Mouse (Mus musculus) testis, adult 2 months (tissue): Measurements from ENCODE around the gene Antxr1. TPM values are rescaled to one million over a fixed set of nuclear protein-coding genes. Genes with fewer than 3 reads are reported as not detected.

ENCODE experiments used
- H3K27ac ChIP-seq: fragments of 200-500 bp; 2 replicates; pipeline ENCODE4 v1.5.1; 2012; ENCODE audit warnings: low read depth, low read length; ENCODE audit not compliant: control insufficient read depth, insufficient read depth
- H3K27me3 ChIP-seq: fragments of 200-500 bp; 2 replicates; pipeline ENCODE4 v1.6.1; 2012; ENCODE audit warnings: mild to moderate bottlenecking, low read length, moderate library complexity; ENCODE audit not compliant: control insufficient read depth, insufficient read depth
- H3K36me3 ChIP-seq: fragments of 200-500 bp; 2 replicates; pipeline ENCODE4 v1.6.1; 2012; ENCODE audit warnings: mild to moderate bottlenecking, low read length; ENCODE audit not compliant: control insufficient read depth, insufficient read depth
- H3K4me1 ChIP-seq: fragments of 200-500 bp; 2 replicates; pipeline ENCODE4 v1.6.1; 2012; ENCODE audit warnings: low read length; ENCODE audit not compliant: control insufficient read depth, insufficient read depth
- H3K4me3 ChIP-seq: fragments of 200-500 bp; 2 replicates; pipeline ENCODE4 v1.5.1; 2012; ENCODE audit warnings: low read depth, mild to moderate bottlenecking, low read length, moderate library complexity, mixed read lengths; ENCODE audit not compliant: control insufficient read depth
- CTCF ChIP-seq: fragments of 200-500 bp; IDR thresholded peaks from 2 replicates; pipeline ENCODE4 v1.5.1; 2012; ENCODE audit warnings: low read depth, mild to moderate bottlenecking, inconsistent platforms, low read length, moderate library complexity; ENCODE audit not compliant: control insufficient read depth, insufficient read depth, insufficient replicate concordance
- POLR2A ChIP-seq: fragments of 200-500 bp; IDR thresholded peaks from 2 replicates; pipeline ENCODE4 v1.6.1; 2012; ENCODE audit warnings: low read depth, mild to moderate bottlenecking, inconsistent platforms, low read length, moderate library complexity; ENCODE audit not compliant: control insufficient read depth
- polyA plus RNA-seq: library from polyadenylated mRNA; depleted of rRNA; stranded (reverse); fragments of >200 nt; gene quantifications from 2 replicates; pipeline ENCODE4 v1.2.3, GENCODE M21; 2012

Antxr1 gene
- polyA plus RNA-seq, 1 experiment: 0.62 TPM

DNA sequence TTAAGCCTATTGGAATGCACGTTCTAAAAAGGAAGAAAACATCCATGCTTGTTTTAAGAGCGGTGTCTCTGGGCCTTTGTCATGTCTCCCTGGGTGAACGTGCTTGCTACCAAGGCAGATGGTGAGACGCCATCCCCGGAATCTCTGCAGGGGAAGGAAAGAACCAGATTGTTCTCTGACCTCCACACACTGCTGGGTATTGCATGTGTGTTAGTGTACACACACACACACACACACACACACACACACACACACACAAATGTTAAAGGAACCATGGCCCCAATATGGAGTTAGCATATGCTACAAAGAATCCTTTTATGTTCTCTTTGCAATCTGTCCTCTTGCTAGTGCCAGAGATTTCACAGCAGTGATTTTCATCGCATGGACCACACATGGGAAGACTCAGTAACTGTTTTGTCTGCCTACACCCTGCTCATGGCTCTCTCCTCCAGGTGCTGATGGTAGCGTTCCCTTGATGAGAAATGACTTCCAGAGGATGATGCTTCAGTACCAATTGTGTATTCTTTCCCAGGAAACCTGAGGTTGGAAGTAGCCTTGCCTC is 177.5 kb downstream of the Antxr1 start:
- Histone ChIP-seq H3K4me3 (no peak overlapping the region), H3K27ac (no peak overlapping the region), H3K4me1 (no peaks in the 10 kb centered on the region), H3K36me3 (no peaks in the 10 kb centered on the region), H3K27me3 (no peaks in the 10 kb centered on the region)
- TF ChIP-seq POLR2A: no peak
- TF ChIP-seq CTCF: no peak

DNA sequence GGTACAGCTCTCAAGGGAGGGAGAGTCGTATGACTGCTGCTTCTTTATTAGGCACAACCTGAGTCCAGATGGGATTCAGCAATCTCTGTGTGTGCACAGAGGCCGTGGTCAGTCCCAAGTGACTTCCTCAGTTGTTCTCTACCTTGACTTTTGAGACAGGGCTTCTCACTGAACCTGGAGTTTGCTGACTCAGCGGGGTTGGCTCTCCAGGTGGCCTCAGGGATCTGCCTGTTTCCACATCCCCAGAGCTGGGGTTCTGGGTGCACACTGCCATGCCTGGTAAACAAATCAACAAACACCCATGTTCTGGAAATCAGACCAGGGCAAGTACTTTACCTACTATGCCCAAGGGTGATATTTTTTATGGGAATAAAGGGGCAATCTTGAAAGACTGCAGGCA is 181.8 kb downstream of the Antxr1 start:
- TF ChIP-seq POLR2A (no peak), CTCF (no peak)
- H3K4me3 ChIP-seq: no peak overlapping the region

DNA sequence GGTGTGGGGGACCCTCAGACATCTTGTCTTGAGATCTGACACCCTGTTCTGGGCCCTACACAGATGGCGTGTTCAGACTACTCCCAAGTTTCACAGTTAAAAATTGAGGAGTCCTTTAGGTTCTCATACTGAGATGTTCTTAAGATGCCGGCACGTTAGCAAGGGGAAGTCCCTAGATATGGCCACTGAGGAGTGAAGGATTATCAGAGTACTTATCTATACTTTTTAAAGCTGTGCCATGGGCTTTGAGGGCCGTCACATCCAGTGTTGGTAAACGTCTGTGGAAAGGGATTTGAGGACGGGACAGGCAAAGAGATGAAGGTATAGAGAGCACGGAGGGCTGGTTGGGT is 182.4 kb downstream of the Antxr1 start:
- Histone ChIP-seq H3K27ac (no peak overlapping the region), H3K4me3 (no peak overlapping the region)
- TF ChIP-seq POLR2A: no peak
- TF ChIP-seq CTCF: no peak

More for the DNA sequence above, 181.8 kb downstream of the Antxr1 start:
- Histone ChIP-seq H3K4me1 (peaks cover 2% of the 10 kb centered on the region; the same call in 1 of the 2 replicates), H3K27me3 (no peaks in the 10 kb centered on the region), H3K27ac (no peak overlapping the region), H3K36me3 (no peaks in the 10 kb centered on the region)

DNA sequence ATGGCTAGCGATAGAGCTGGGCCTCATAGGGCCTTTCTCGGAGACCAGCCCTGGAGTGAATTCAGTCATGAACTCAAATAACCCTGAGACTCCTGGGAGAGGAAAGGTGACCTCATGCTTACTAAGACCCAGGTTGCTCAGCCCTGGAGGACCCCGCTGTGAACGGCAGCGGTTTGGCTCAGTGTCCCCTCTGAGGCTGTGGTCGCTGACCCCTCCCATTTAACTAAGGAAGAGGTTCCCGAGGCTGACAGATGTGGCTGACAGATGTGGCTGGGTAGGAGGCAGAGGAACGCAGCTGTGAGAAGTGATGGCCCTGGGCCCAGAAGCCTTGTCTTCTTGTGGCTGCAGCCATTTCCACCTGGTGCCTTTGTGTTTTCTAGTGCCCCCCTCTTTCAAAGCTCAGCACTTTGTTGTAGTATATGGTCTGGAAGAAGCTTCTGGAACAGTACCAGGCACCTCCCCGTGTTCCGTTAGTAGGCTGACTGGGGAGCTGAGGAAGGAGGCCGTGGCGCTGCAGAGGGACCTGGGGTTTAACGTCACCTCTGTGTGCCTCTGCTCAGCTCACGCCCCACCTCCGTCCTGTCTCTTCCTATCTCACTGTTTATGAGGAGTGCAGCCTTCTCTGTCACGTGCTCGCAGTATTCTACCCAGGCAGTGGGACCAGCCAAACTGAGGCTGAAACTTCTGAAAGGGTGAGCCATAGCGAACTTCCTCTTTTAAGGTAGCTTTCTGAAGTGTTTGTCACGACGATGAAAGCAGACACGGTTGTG is 183.0 kb downstream of the Antxr1 start:
- H3K36me3 ChIP-seq: no peaks in the 10 kb centered on the region
- no peaks in the 10 kb centered on the region for H3K27me3 ChIP-seq
- no peak overlapping the region for H3K4me3 ChIP-seq
- H3K4me1 ChIP-seq: peaks cover 2% of the 10 kb centered on the region; the same call in 1 of the 2 replicates
- no peak overlapping the region for H3K27ac ChIP-seq
- TF ChIP-seq CTCF: no peak
- TF ChIP-seq POLR2A: no peak

More for the DNA sequence above, 182.4 kb downstream of the Antxr1 start:
- Histone ChIP-seq H3K36me3 (no peaks in the 10 kb centered on the region), H3K27me3 (no peaks in the 10 kb centered on the region), H3K4me1 (peaks cover 2% of the 10 kb centered on the region; the same call in 1 of the 2 replicates)

DNA sequence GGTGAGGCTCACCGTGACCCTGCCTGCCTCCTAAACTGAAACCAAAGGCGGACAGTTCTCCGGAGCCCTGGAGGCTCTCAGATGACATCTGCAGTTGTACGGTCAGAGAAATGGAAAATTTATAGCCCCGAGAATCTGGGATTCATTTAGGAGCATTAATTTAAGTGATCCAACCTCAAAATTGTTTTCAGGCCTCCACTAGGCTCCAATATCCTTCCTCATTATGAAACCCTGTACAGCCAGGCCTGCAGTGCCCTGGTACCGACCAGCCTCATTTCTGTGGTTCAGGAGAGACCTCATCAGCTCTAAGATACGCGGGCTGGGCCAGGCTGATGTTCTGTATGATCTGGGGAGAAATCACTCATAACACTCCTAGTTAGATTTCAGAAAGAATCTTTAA is 184.2 kb downstream of the Antxr1 start:
- Histone ChIP-seq H3K36me3 (no peaks in the 10 kb centered on the region), H3K4me1 (peaks cover 2% of the 10 kb centered on the region; the same call in 1 of the 2 replicates), H3K27ac (no peak overlapping the region), H3K4me3 (no peak overlapping the region), H3K27me3 (no peaks in the 10 kb centered on the region)
- no peak for TF ChIP-seq CTCF
- TF ChIP-seq POLR2A: no peak

DNA sequence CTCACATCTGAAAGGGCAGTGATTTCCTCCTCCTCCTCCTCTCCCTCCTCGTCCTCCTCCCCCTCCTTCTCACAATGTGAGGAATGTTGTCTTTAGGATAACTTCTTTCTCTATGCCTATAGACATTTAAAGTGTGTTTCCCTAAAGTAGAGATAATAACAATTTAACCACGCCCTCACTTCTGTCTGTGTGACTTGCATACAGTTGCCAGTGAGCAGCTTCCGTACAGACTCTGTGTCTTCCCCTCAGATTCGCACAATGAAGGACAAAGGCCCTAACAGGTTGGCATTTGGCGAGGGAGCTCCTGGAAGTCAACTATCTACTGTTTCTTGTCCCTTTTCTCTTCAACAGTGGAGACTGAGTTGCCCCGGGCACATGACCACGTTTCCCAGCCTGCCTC is 185.2 kb downstream of the Antxr1 start:
- Histone ChIP-seq H3K4me3 (no peak overlapping the region), H3K36me3 (no peaks in the 10 kb centered on the region), H3K27me3 (no peaks in the 10 kb centered on the region), H3K4me1 (peaks cover 2% of the 10 kb centered on the region; the same call in 1 of the 2 replicates), H3K27ac (no peak overlapping the region)
- no peak for TF ChIP-seq CTCF
- TF ChIP-seq POLR2A: no peak

DNA sequence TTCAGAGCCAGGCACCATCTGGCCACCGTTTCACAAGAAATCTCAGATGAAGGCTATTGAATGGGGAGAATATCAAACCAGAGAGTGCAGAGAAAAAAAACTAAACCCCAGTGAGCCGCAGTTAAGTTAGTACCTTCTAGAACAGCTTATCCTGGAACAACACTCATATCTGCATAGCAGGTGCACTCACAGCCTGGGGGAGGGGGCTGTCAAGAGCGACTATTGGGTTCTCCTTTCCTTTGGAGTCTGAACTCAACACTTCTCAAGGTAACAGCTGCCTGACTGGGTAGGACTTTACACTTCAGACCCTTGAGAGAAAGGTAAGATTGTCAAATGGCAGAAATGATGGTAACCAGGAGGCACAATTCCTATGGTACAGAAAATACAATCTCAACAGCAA is 187.7 kb downstream of the Antxr1 start:
- H3K4me3 ChIP-seq: no peak overlapping the region

More for the DNA sequence above, 187.7 kb downstream of the Antxr1 start:
- TF ChIP-seq CTCF (no peak), POLR2A (no peak)
- Histone ChIP-seq H3K36me3 (no peaks in the 10 kb centered on the region), H3K4me1 (peaks cover 2% of the 10 kb centered on the region; the same call in 1 of the 2 replicates), H3K27ac (no peak overlapping the region), H3K27me3 (no peaks in the 10 kb centered on the region)
